Mouse (Mus musculus) midbrain, embryonic 14.5 days (tissue): ENCODE results near the gene Rab21. TPM values are rescaled to one million over a fixed set of nuclear protein-coding genes. Genes with fewer than 3 reads are reported as not detected.

Experiments
- ATAC-seq: fragments of 200-750 bp; cut with Nextera tagmentation; 2 replicates; pipeline ENCODE4 v1.8.0; 2017; ENCODE audit warnings: moderate number of reproducible peaks, moderate library complexity; ENCODE audit not compliant: low FRiP score, low TSS enrichment
- DNase-seq: peaks from one replicate; pipeline ENCODE4 v3.0.0-alpha.2; 2015
- H3K27ac ChIP-seq: fragments of 300-500 bp; sonication (generic); replicated peaks from 2 replicates; pipeline ENCODE4 v1.5.1; 2014; ENCODE audit warnings: mild to moderate bottlenecking, low read depth, low read length, moderate library complexity
- H3K27me3 ChIP-seq: fragments of 300-500 bp; sonication (generic); 2 replicates; pipeline ENCODE4 v1.6.1; 2014; ENCODE audit warnings: low read length, control low read depth, mixed read lengths; ENCODE audit not compliant: control insufficient read depth, insufficient read depth
- H3K36me3 ChIP-seq: fragments of 300-500 bp; sonication (generic); 2 replicates; pipeline ENCODE4 v1.6.1; 2014; ENCODE audit warnings: low read length, control low read depth; ENCODE audit not compliant: control insufficient read depth, insufficient read depth
- H3K4me1 ChIP-seq: fragments of 300-500 bp; sonication (generic); 2 replicates; pipeline ENCODE4 v1.6.1; 2014; ENCODE audit warnings: mild to moderate bottlenecking, antibody characterized with exemption, low read length, control low read depth; ENCODE audit not compliant: control insufficient read depth, insufficient read depth
- H3K4me2 ChIP-seq: fragments of 300-500 bp; sonication (generic); 2 replicates; pipeline ENCODE4 v1.6.1; 2014; ENCODE audit warnings: mild to moderate bottlenecking, low read length, moderate library complexity
- H3K4me3 ChIP-seq: fragments of 300-500 bp; sonication (generic); replicated peaks from 2 replicates; pipeline ENCODE4 v1.5.1; 2014; ENCODE audit warnings: low read depth, low read length
- H3K9ac ChIP-seq: fragments of 300-500 bp; sonication (generic); replicated peaks from 2 replicates; pipeline ENCODE4 v1.6.1; 2014; ENCODE audit warnings: mild to moderate bottlenecking, low read length, moderate library complexity
- H3K9me3 ChIP-seq: fragments of 300-500 bp; sonication (generic); 2 replicates; pipeline ENCODE4 v1.6.1; 2016; ENCODE audit warnings: low read length, control low read depth, mixed read lengths; ENCODE audit not compliant: control insufficient read depth
- WGBS: fragments of 180-500 bp; shearing (Covaris S2); extraction: QIAGEN DNeasy Blood & Tissue Kit; methylation state at CpG from one replicate; pipeline ENCODE4 v1.1.7; 2014; 5-methylcytosine and 5-hydroxymethylcytosine counted together
- polyA plus RNA-seq: library from polyadenylated mRNA; unstranded; fragments of >200 nt; fragmentation: Nextera tagmentation; extraction: Ambion mirVana; gene quantifications from 2 replicates; pipeline ENCODE4 v1.2.1, GENCODE M21; 2014

Gene Rab21
- polyA plus RNA-seq, 1 experiment from 2014 or later = 12.8 TPM

GRCm38 (mm10) chr10:115281381-115281780, 34.0 kb downstream of the Rab21 start:
- peaks cover 3% of the 10 kb centered on the region; the same call in 1 of the 2 replicates for H3K36me3 ChIP-seq
- H3K9me3 ChIP-seq = no peaks in the 10 kb centered on the region
- no peak overlapping the region for H3K9ac ChIP-seq
- H3K4me3 ChIP-seq = no peak overlapping the region
- H3K4me2 ChIP-seq = no peak overlapping the region
- no peak for DNase-seq
- no peak for ATAC-seq
- H3K27me3 ChIP-seq = no peaks in the 10 kb centered on the region
- 95% methylated on average over 10 of the region's 10 CpGs for WGBS
- H3K4me1 ChIP-seq = no peaks in the 10 kb centered on the region
- H3K27ac ChIP-seq = no peak overlapping the region

- Histone ChIP-seq H3K27ac (no peak overlapping the region), H3K9me3 (no peaks in the 10 kb centered on the region), H3K36me3 (no peaks in the 10 kb centered on the region), H3K4me2 (no peak overlapping the region), H3K4me3 (no peak overlapping the region), H3K4me1 (no peaks in the 10 kb centered on the region), H3K27me3 (no peaks in the 10 kb centered on the region), H3K9ac (no peak overlapping the region)
- no peak for DNase-seq
- WGBS = 54% methylated on average over 5 of the region's 5 CpGs
- no peak for ATAC-seq
Observed at GRCm38 (mm10) chr10:115271649-115272048, 43.7 kb downstream of the Rab21 start.

- no peak overlapping the region for H3K4me2 ChIP-seq
- no peak overlapping the region for H3K4me3 ChIP-seq
- no peaks in the 10 kb centered on the region for H3K36me3 ChIP-seq
- no peak overlapping the region for H3K27ac ChIP-seq
- no peaks in the 10 kb centered on the region for H3K9me3 ChIP-seq
- WGBS = 89% methylated on average over 12 of the region's 12 CpGs
- DNase-seq = no peak
- ATAC-seq = no peak
- no peaks in the 10 kb centered on the region for H3K27me3 ChIP-seq
- no peaks in the 10 kb centered on the region for H3K4me1 ChIP-seq
- no peak overlapping the region for H3K9ac ChIP-seq
Observed at GRCm38 (mm10) chr10:115270612-115271390, 44.6 kb downstream of the Rab21 start.

DNA sequence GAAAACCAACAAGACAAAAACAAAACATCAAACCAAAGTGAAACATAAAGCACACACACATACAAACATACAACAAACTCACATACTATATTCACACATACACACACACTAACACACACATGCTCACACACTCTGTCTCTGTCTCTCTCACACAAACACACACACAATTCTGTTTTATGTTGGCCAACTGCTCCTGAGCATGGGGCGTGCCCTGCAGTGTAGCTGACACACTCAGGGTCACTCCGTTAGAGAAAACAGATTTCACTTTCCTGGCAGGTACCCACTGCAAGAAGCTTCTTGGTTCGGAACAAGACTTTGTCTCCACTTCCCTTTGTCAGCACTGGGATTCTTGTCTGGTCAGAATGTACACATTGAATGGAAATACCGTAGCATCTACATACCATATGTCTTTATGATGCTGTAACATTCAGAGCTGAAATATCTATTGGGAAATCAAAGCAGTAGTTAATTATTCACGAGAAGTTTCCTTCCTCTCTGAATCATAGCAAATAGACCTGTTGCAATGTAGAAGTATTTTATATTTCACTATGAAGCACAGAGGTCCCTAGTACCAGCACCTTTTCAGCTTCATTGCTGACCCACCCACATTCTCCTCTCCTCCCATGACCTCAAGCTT, 52.4 kb downstream of the Rab21 start:
- Histone ChIP-seq H3K27ac (no peak overlapping the region), H3K9ac (no peak overlapping the region), H3K27me3 (no peaks in the 10 kb centered on the region), H3K4me1 (no peaks in the 10 kb centered on the region), H3K36me3 (no peaks in the 10 kb centered on the region), H3K9me3 (no peaks in the 10 kb centered on the region), H3K4me3 (no peak overlapping the region), H3K4me2 (no peak overlapping the region)
- ATAC-seq (no peak), DNase-seq (no peak)
- WGBS = 77% methylated on average over 5 of the region's 5 CpGs

GRCm38 (mm10) chr10:115262261-115262660, 53.1 kb downstream of the Rab21 start:
- WGBS = 97% methylated on average over 2 of the region's 2 CpGs
- no peak overlapping the region for H3K4me2 ChIP-seq
- H3K36me3 ChIP-seq = no peaks in the 10 kb centered on the region
- no peak overlapping the region for H3K9ac ChIP-seq
- ATAC-seq (no peak), DNase-seq (no peak)
- no peaks in the 10 kb centered on the region for H3K9me3 ChIP-seq
- H3K4me3 ChIP-seq = no peak overlapping the region
- no peak overlapping the region for H3K27ac ChIP-seq
- no peaks in the 10 kb centered on the region for H3K27me3 ChIP-seq
- H3K4me1 ChIP-seq = no peaks in the 10 kb centered on the region

GRCm38 (mm10) chr10:115261428-115261827, 54.0 kb downstream of the Rab21 start:
- no peak for DNase-seq
- H3K9ac ChIP-seq = no peak overlapping the region
- H3K4me3 ChIP-seq = no peak overlapping the region
- H3K36me3 ChIP-seq = no peaks in the 10 kb centered on the region
- no peaks in the 10 kb centered on the region for H3K9me3 ChIP-seq
- WGBS = 74% methylated on average over 3 of the region's 3 CpGs
- no peak for ATAC-seq
- H3K4me2 ChIP-seq = no peak overlapping the region
- H3K27me3 ChIP-seq = no peaks in the 10 kb centered on the region
- no peaks in the 10 kb centered on the region for H3K4me1 ChIP-seq
- no peak overlapping the region for H3K27ac ChIP-seq

DNA sequence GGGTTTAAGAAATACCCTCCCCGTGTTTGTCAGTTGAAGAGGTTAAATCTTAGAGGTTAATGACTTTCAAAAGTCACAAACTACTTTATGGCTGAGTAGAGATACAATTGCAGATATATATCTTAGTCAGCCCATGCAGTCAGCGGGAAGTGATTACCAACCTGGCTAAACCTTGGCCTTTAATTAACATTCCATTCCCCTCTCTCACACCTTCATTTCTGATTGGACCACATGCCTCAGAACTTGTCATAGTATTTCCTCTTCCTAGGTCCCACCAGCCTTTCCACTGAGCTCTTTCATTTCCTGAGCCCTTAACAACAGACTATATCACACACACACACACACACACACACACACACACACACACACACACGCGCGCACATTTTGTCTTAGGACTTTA, 59.2 kb downstream of the Rab21 start:
- no peak for DNase-seq
- H3K9ac ChIP-seq = no peak overlapping the region
- no peaks in the 10 kb centered on the region for H3K27me3 ChIP-seq
- H3K4me3 ChIP-seq = no peak overlapping the region
- WGBS = 81% methylated on average over 5 of the region's 5 CpGs
- no peak overlapping the region for H3K4me2 ChIP-seq
- H3K27ac ChIP-seq = no peak overlapping the region
- H3K4me1 ChIP-seq = peaks cover 7% of the 10 kb centered on the region; the same call in 1 of the 2 replicates
- no peaks in the 10 kb centered on the region for H3K36me3 ChIP-seq
- H3K9me3 ChIP-seq = no peaks in the 10 kb centered on the region
- ATAC-seq = no peak

GRCm38 (mm10) chr10:115253521-115253920, 61.9 kb downstream of the Rab21 start:
- H3K27me3 ChIP-seq = no peaks in the 10 kb centered on the region
- WGBS = 80% methylated on average over 3 of the region's 3 CpGs
- no peak for ATAC-seq
- DNase-seq = no peak
- H3K4me1 ChIP-seq = peaks cover 16% of the 10 kb centered on the region
- H3K4me2 ChIP-seq = no peak overlapping the region
- H3K9ac ChIP-seq = no peak overlapping the region
- no peaks in the 10 kb centered on the region for H3K36me3 ChIP-seq
- H3K27ac ChIP-seq = no peak overlapping the region
- no peaks in the 10 kb centered on the region for H3K9me3 ChIP-seq
- no peak overlapping the region for H3K4me3 ChIP-seq

GRCm38 (mm10) chr10:115252321-115252757, 63.1 kb downstream of the Rab21 start:
- Histone ChIP-seq H3K4me2 (peak overlapping the region; percentile 66), H3K4me3 (peak overlapping the region; percentile 98), H3K4me1 (peaks cover 16% of the 10 kb centered on the region), H3K9ac (peak overlapping the region; percentile 34; the same call in 1 of the 2 replicates), H3K27ac (no peak overlapping the region), H3K36me3 (no peaks in the 10 kb centered on the region), H3K27me3 (no peaks in the 10 kb centered on the region), H3K9me3 (no peaks in the 10 kb centered on the region)
- 13% methylated on average over 10 of the region's 10 CpGs for WGBS
- ATAC-seq = no peak
- DNase-seq = peak; percentile 18
